In genomic region chr1:23834819-23835218, GRCm38 (mm10) we compare ENCODE assay signal across 17 mouse cellular contexts.
DNase-seq lines count a peak whose midpoint lies in the region; ATAC-seq lines count a peak whose summit lies in the region.
"Had no signal": no experiment of that assay in that cellular context is flagged by ENCODE, and none has a peak within 500 bp of the region (broad histone marks: within the 10 kb centered on the region; RNA-seq: fewer than 3 reads in every experiment).

No protein-coding gene starts in this region.

- peaks cover 13% of the 10 kb centered on the region for H3K4me1 ChIP-seq in forebrain, embryonic 15.5 days
- no peaks in the 10 kb centered on the region for H3K4me1 ChIP-seq in forebrain, embryonic 11.5 days (replicated peaks; ENCODE audit: control insufficient read depth, insufficient read depth, low read length)
- H3K4me1 ChIP-seq in neural tube, embryonic 15.5 days: peaks cover 10% of the 10 kb centered on the region
- H3K4me1 ChIP-seq: lung, embryonic 15.5 days had no signal

- no peak overlapping the region for H3K9ac ChIP-seq in forebrain, embryonic 15.5 days (replicated peaks)
- H3K9ac ChIP-seq in forebrain, embryonic 11.5 days (ENCODE audit: low read length): no peak overlapping the region
- H3K9ac ChIP-seq in neural tube, embryonic 15.5 days (replicated peaks): no peak overlapping the region
- H3K9ac ChIP-seq: lung, embryonic 15.5 days had no signal

- H3K4me2 ChIP-seq in forebrain, embryonic 15.5 days (replicated peaks): no peak overlapping the region
- no peak overlapping the region for H3K4me2 ChIP-seq in forebrain, embryonic 11.5 days (ENCODE audit: low read depth, low read length, severe bottlenecking)
- H3K4me2 ChIP-seq in neural tube, embryonic 15.5 days: 0 out of 2 replicates have a peak overlapping the region, but pooled peaks have one; percentile 9
- H3K4me2 ChIP-seq: liver, embryonic 11.5 days; lung, embryonic 15.5 days had no signal

- WGBS in forebrain, embryonic 15.5 days: 24% methylated on average over 9 of the region's 9 CpGs
- WGBS in forebrain, embryonic 11.5 days: 76% methylated on average over 9 of the region's 9 CpGs
- 35% methylated on average over 9 of the region's 9 CpGs for WGBS in neural tube, embryonic 15.5 days

- peak; percentile 85 for ATAC-seq in forebrain, embryonic 15.5 days (replicated peaks)
- ATAC-seq in forebrain, embryonic 11.5 days (replicated peaks; ENCODE audit: low FRiP score): no peak
- ATAC-seq in neural tube, embryonic 15.5 days (ENCODE audit: low FRiP score): peak; percentile 57

- no peaks in the 10 kb centered on the region for H3K27me3 ChIP-seq in forebrain, embryonic 15.5 days
- H3K27me3 ChIP-seq in forebrain, embryonic 11.5 days (ENCODE audit: control insufficient read depth, insufficient read depth, low read length): no peaks in the 10 kb centered on the region
- no peaks in the 10 kb centered on the region for H3K27me3 ChIP-seq in neural tube, embryonic 15.5 days (replicated peaks)
- H3K27me3 ChIP-seq: lung, embryonic 15.5 days; megakaryocyte, embryonic 14.5 days had no signal

- H3K4me3 ChIP-seq in forebrain, embryonic 15.5 days: no peak overlapping the region
- H3K4me3 ChIP-seq in forebrain, embryonic 11.5 days (ENCODE audit: low read depth, low read length): no peak overlapping the region
- H3K4me3 ChIP-seq in neural tube, embryonic 15.5 days (replicated peaks): no peak overlapping the region
- H3K4me3 ChIP-seq: heart, adult 2 months; lung, embryonic 15.5 days; megakaryocyte, embryonic 14.5 days had no signal

- H3K9me3 ChIP-seq in forebrain, embryonic 15.5 days: no peaks in the 10 kb centered on the region
- no peaks in the 10 kb centered on the region for H3K9me3 ChIP-seq in forebrain, embryonic 11.5 days (ENCODE audit: control insufficient read depth, low read length)
- H3K9me3 ChIP-seq in neural tube, embryonic 15.5 days (replicated peaks): no peaks in the 10 kb centered on the region
- H3K9me3 ChIP-seq: lung, embryonic 15.5 days; megakaryocyte, embryonic 14.5 days had no signal

- no peaks in the 10 kb centered on the region for H3K36me3 ChIP-seq in forebrain, embryonic 15.5 days
- H3K36me3 ChIP-seq in forebrain, embryonic 11.5 days (ENCODE audit: control insufficient read depth, insufficient read depth, low read length): no peaks in the 10 kb centered on the region
- no peaks in the 10 kb centered on the region for H3K36me3 ChIP-seq in neural tube, embryonic 15.5 days
- H3K36me3 ChIP-seq: lung, embryonic 15.5 days had no signal

- DNase-seq in forebrain, embryonic 11.5 days (ENCODE audit: low spot score): no peak
- DNase-seq in right cerebral cortex, postnatal 10 days (ENCODE audit: low spot score in 2 of 2): peak; percentile 48 to 62
- DNase-seq in right cerebral cortex, postnatal 36 days (ENCODE audit: low spot score in 2 of 2): no peak
- peak; percentile 52 for DNase-seq in layer of hippocampus, adult 9-11 months
- DNase-seq in embryo, embryonic 11 days: no peak
- no peak for DNase-seq in urinary bladder, postnatal 4 days (ENCODE audit: low spot score in 2 of 2)
- DNase-seq: adrenal gland, adult 8-10 months; cerebellum, adult 11-12 months; heart, adult 2 months; heart, postnatal 14 days; kidney, adult 11 months; kidney, postnatal 25 days had no signal

- H3K27ac ChIP-seq in forebrain, embryonic 15.5 days (replicated peaks): peak overlapping the region; percentile 71
- H3K27ac ChIP-seq in forebrain, embryonic 11.5 days (ENCODE audit: low read depth, low read length): no peak overlapping the region
- peak overlapping the region; percentile 68 for H3K27ac ChIP-seq in neural tube, embryonic 15.5 days (replicated peaks)
- H3K27ac ChIP-seq: heart, adult 2 months; lung, embryonic 15.5 days had no signal

Comparison
In these comparisons a context has a peak if more than half of its experiments do, and no peak if none do; other contexts are left out.
1. DNase-seq: peak in right cerebral cortex, postnatal 10 days (2 of 2) and layer of hippocampus, adult 9-11 months (single experiment); none in forebrain, embryonic 11.5 days (single experiment), right cerebral cortex, postnatal 36 days (0 of 2), embryo, embryonic 11 days (single experiment) and urinary bladder, postnatal 4 days (0 of 2).